Mouse (Mus musculus) embryonic facial prominence, embryonic 11.5 days (tissue): ENCODE measurements around the gene Slc5a4a. TPM values are rescaled to one million over a fixed set of nuclear protein-coding genes. Genes with fewer than 3 reads are reported as not detected.

ENCODE experiments used
- ATAC-seq: fragments of 200-750 bp; cut with Nextera tagmentation; replicated peaks from 2 replicates; pipeline ENCODE4 v1.8.0; 2017; ENCODE audit warnings: low read depth; ENCODE audit not compliant: insufficient number of reproducible peaks, low FRiP score, low TSS enrichment
- DNase-seq: peaks from one replicate; pipeline ENCODE4 v3.0.0-alpha.2; 2015; ENCODE audit warnings: low spot score
- H3K27ac ChIP-seq: fragments of 300-500 bp; sonication (generic); replicated peaks from 2 replicates; pipeline ENCODE4 v1.5.1; 2014; ENCODE audit warnings: mild to moderate bottlenecking, low read depth, low read length, control low read depth
- H3K27me3 ChIP-seq: fragments of 300-500 bp; sonication (generic); 2 replicates; pipeline ENCODE4 v1.6.1; 2014; ENCODE audit warnings: mild to moderate bottlenecking, low read length, moderate library complexity, mixed read lengths; ENCODE audit not compliant: control insufficient read depth, insufficient read depth
- H3K36me3 ChIP-seq: fragments of 300-500 bp; sonication (generic); replicated peaks from 2 replicates; pipeline ENCODE4 v1.6.1; 2014; ENCODE audit warnings: low read depth, mild to moderate bottlenecking, low read length, moderate library complexity, mixed read lengths; ENCODE audit not compliant: control insufficient read depth, insufficient read depth
- H3K4me1 ChIP-seq: fragments of 300-500 bp; sonication (generic); 2 replicates; pipeline ENCODE4 v1.6.1; 2014; ENCODE audit warnings: low read length, mixed read lengths; ENCODE audit not compliant: control insufficient read depth, insufficient read depth
- H3K4me2 ChIP-seq: fragments of 300-500 bp; sonication (generic); 2 replicates; pipeline ENCODE4 v1.6.1; 2014; ENCODE audit warnings: low read depth, mild to moderate bottlenecking, control low read depth, low read length, moderate library complexity
- H3K4me3 ChIP-seq: fragments of 300-500 bp; sonication (generic); 2 replicates; pipeline ENCODE4 v1.5.1; 2014; ENCODE audit warnings: low read depth, low read length, control low read depth
- H3K9ac ChIP-seq: fragments of 300-500 bp; sonication (generic); replicated peaks from 2 replicates; pipeline ENCODE4 v1.6.1; 2014; ENCODE audit warnings: mild to moderate bottlenecking, control low read depth, low read length
- H3K9me3 ChIP-seq: fragments of 300-500 bp; sonication (generic); replicated peaks from 2 replicates; pipeline ENCODE4 v1.6.1; 2016; ENCODE audit warnings: mild to moderate bottlenecking, low read length, inconsistent platforms, mixed read lengths; ENCODE audit not compliant: control insufficient read depth
- WGBS: fragments of 180-500 bp; shearing (Covaris S2); extraction: QIAGEN DNeasy Blood & Tissue Kit; methylation state at CpG from one replicate; pipeline ENCODE4 v1.1.7; 2014; 5-methylcytosine and 5-hydroxymethylcytosine counted together
- polyA plus RNA-seq: library from polyadenylated mRNA; unstranded; fragments of >200 nt; fragmentation: Nextera tagmentation; extraction: Ambion mirVana; gene quantifications from 2 replicates; pipeline ENCODE4 v1.2.1, GENCODE M21; 2014

The Slc5a4a gene
- not detected in 2 replicates for polyA plus RNA-seq

DNA sequence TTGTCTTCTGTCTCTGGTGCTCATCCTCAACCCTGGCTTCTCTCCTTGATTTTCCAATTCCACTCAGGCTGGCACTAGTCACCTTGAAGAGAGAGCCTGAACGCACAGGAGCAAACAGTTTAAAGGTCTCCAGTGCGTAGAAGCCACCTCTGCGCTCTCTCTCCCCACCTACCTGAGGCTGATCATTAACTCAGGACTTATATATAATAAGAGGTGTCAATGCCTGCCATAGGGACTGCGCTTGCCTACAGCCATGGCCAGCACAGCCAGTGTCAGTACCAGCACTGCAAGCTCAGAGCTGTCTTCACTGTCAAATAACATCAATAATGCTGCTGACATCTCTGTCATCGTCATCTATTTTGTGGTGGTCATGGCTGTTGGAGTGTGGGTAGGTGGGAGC lies at the start of gene Slc5a4a:
TSS of gene Slc5a4a (plus strand) at position 174 of the 400 bp plus-strand sequence.
- H3K27ac ChIP-seq: no peak within 1 kb of the TSS
- H3K9ac ChIP-seq: no peak within 1 kb of the TSS
- no peaks in the 10 kb centered on the region for H3K27me3 ChIP-seq
- ATAC-seq (no peak), DNase-seq (no peak)
- H3K36me3 ChIP-seq: no peaks in the 10 kb centered on the region
- no peaks in the 10 kb centered on the region for H3K9me3 ChIP-seq
- WGBS: 94% methylated on average over 5 of the region's 5 CpGs
- no peaks in the 10 kb centered on the region for H3K4me1 ChIP-seq
- no peak within 1 kb of the TSS for H3K4me2 ChIP-seq
- H3K4me3 ChIP-seq: no peak within 1 kb of the TSS

DNA sequence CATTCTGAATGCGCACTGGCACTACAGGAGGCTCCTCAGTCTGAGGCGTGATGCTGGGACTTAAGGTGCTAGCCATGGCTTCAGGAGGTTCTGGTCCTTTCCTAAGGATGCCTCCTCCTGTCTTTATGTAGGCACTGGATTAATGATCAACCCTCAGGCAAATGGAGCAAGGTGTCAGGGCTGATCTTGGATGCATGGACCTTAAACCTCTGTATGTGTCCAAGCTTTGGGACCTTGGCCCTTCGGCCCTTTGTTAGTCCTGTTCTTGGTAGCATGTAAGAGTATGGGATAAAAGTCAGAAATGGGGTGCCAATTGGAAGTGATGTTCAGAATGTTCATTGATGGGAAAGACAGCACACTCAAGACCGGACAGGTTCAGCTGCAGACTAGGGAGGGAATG lies 36.4 kb upstream of the Slc5a4a start, which contains the start of gene Slc5a4b:
TSS of gene Slc5a4b (minus strand) at position 101 of the 400 bp plus-strand sequence.
- WGBS: 89% methylated on average over 4 of the region's 4 CpGs

DNA sequence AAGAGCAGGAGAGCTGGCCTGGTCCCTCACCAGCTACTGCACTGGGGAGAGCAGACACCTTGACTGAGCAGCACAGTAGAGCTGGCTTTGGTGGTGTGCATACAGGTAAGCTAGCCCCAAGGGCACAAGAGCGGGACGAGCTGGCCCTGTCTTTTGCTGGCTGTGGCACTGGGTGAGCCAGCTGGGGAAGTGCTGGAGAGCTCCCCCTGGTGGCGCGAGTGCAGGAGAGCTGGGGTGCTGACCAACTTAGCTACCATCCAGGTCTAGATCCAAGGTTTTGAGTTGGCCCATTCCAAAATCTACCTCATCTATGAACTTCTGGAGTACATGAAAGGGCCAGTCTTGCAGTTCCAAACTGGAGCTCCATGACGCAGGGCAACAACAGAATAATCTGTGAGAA lies 29.3 kb upstream of the Slc5a4a start:
- no peaks in the 10 kb centered on the region for H3K9me3 ChIP-seq
- ATAC-seq (no peak), DNase-seq (peak; percentile 56)
- H3K4me3 ChIP-seq: no peak overlapping the region
- WGBS: 31% methylated on average over 5 of the region's 5 CpGs
- H3K36me3 ChIP-seq: no peaks in the 10 kb centered on the region
- no peaks in the 10 kb centered on the region for H3K4me1 ChIP-seq
- no peak overlapping the region for H3K4me2 ChIP-seq
- no peak overlapping the region for H3K27ac ChIP-seq
- no peak overlapping the region for H3K9ac ChIP-seq
- H3K27me3 ChIP-seq: no peaks in the 10 kb centered on the region

More for the DNA sequence above, 36.4 kb upstream of the Slc5a4a start, which contains the start of gene Slc5a4b:
- no peaks in the 10 kb centered on the region for H3K4me1 ChIP-seq
- DNase-seq (no peak), ATAC-seq (no peak)
- no peak within 1 kb of the TSS for H3K4me3 ChIP-seq
- H3K36me3 ChIP-seq: no peaks in the 10 kb centered on the region
- H3K9me3 ChIP-seq: no peaks in the 10 kb centered on the region
- no peak within 1 kb of the TSS for H3K9ac ChIP-seq
- no peak within 1 kb of the TSS for H3K27ac ChIP-seq
- no peak within 1 kb of the TSS for H3K4me2 ChIP-seq
- H3K27me3 ChIP-seq: no peaks in the 10 kb centered on the region

DNA sequence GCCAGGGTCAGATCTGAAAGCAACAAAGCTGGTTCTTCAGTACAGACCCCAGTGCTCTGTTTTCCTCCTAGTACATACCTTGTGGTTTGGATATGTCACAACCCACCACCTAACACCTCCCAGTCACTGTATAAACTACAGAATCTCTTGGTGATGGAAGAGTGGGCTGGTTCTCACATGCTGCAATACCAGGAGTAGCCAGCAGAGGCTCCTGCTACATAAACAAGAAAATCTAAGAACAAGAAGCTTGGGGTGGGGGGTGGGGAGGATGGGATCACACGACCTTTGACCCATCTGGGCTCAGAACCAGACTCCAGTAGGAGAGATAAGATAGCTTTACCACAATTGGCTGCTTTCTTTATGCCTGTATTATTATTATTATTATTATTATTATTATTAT lies 28.5 kb upstream of the Slc5a4a start:
- no peaks in the 10 kb centered on the region for H3K36me3 ChIP-seq

DNA sequence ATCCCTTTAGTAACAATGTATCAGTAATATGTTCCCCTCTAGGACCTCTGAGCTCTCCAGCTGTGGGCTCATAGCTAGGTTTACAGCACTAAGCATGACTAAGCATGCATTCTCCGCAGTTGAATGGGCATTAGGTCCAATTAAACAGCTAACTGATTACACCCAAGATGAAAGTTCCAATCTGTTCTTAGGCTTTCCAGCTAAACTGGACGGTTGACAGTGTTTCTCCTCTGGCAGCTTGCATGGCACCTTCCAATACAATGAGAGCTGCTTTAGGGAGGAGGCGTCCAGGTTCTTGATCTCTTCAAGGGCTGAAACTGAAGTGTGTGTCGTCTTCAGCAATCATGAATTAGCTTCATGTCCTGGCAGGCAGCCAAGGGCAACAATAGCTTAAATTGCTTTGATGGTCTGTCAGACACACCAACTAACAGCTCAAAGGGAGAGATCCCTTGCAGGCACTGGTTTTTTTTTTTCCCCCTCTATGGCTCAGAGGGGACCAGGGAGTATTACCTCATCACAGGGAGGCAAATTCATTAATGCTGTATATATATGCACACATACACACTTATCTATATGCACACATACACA lies 27.0 kb upstream of the Slc5a4a start:
- Histone ChIP-seq H3K4me3 (no peak overlapping the region), H3K4me1 (no peaks in the 10 kb centered on the region), H3K9me3 (no peaks in the 10 kb centered on the region), H3K27me3 (no peaks in the 10 kb centered on the region), H3K9ac (no peak overlapping the region), H3K4me2 (no peak overlapping the region), H3K36me3 (no peaks in the 10 kb centered on the region), H3K27ac (no peak overlapping the region)
- peak; percentile 24 for DNase-seq
- ATAC-seq: no peak
- WGBS: 51% methylated on average over 4 of the region's 4 CpGs

More for the DNA sequence above, 28.5 kb upstream of the Slc5a4a start:
- H3K27ac ChIP-seq: no peak overlapping the region
- DNase-seq (peak; percentile 29), ATAC-seq (no peak)
- no peak overlapping the region for H3K4me3 ChIP-seq
- H3K4me2 ChIP-seq: no peak overlapping the region
- no peaks in the 10 kb centered on the region for H3K9me3 ChIP-seq
- no peaks in the 10 kb centered on the region for H3K27me3 ChIP-seq
- WGBS: 7% methylated on average over 1 of the region's 1 CpGs
- H3K4me1 ChIP-seq: no peaks in the 10 kb centered on the region
- no peak overlapping the region for H3K9ac ChIP-seq

DNA sequence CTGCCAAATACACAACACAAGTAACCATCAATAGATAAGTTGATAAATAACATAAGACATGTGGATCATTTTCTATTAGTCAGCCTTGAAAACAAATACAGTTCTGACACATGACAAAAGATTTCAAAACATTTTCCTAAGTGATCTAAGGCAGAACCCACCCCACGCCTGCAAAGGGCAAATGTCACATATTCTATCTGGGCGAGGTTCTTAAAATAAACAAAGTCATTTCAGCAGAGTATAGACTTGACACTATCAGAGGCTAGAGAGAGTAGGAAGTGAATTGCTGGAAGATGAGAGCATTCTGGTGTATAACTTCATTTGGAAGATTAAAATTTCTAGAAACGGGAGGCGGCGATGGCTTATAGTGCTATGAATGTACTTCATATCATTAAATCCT lies 25.8 kb upstream of the Slc5a4a start:
- Histone ChIP-seq H3K27ac (no peak overlapping the region), H3K9me3 (no peaks in the 10 kb centered on the region), H3K27me3 (no peaks in the 10 kb centered on the region), H3K9ac (no peak overlapping the region), H3K4me3 (no peak overlapping the region), H3K4me2 (no peak overlapping the region), H3K4me1 (no peaks in the 10 kb centered on the region), H3K36me3 (no peaks in the 10 kb centered on the region)
- no peak for DNase-seq
- ATAC-seq: no peak
- 76% methylated on average over 5 of the region's 5 CpGs for WGBS

DNA sequence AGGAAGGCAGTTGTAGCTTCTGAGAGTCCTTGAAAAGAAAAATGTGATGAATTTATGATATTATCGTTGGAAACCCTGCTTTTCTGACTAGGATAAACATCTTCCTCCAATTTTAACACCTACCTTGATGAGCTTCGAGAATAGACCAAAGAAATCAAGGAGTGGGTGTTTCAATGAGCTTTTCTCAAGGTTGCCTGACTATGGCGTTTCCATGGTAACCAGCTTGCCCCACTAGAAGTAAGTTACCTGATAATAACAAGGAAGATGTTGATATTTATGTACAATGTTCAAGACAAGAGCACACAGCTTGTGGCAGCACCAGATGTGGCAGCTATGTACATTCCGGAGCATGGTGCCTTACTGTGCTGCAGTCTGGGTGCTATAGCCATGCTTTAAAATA lies 14.7 kb upstream of the Slc5a4a start:
- H3K9ac ChIP-seq: no peak overlapping the region
- no peak overlapping the region for H3K4me2 ChIP-seq
- WGBS: 75% methylated on average over 4 of the region's 4 CpGs
- H3K9me3 ChIP-seq: no peaks in the 10 kb centered on the region
- ATAC-seq (no peak), DNase-seq (no peak)
- H3K27me3 ChIP-seq: no peaks in the 10 kb centered on the region
- H3K36me3 ChIP-seq: no peaks in the 10 kb centered on the region
- no peak overlapping the region for H3K27ac ChIP-seq
- no peak overlapping the region for H3K4me3 ChIP-seq
- H3K4me1 ChIP-seq: no peaks in the 10 kb centered on the region

DNA sequence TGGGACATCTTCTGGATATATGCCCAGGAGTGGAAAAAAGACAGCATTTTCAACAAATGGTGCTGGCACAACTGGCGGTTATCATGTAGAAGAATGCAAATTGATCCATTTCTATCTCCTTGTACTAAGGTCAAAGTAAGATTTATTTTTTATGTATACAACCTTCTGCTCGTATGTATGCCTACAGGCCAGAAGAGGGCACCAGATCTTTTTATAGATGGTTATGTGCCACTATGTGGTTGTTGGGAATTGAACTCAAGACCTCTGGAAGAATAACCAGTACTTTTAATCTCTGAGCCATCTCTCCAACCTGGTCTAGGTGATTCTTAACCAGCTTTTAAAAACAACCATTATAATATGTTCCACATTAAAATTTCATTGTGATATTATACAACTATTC lies 10.9 kb upstream of the Slc5a4a start:
- 74% methylated on average over 2 of the region's 2 CpGs for WGBS
- Histone ChIP-seq H3K27ac (no peak overlapping the region), H3K4me1 (no peaks in the 10 kb centered on the region)

More for the DNA sequence above, 10.9 kb upstream of the Slc5a4a start:
- ATAC-seq: no peak
- Histone ChIP-seq H3K9ac (no peak overlapping the region), H3K4me3 (no peak overlapping the region), H3K36me3 (no peaks in the 10 kb centered on the region), H3K9me3 (no peaks in the 10 kb centered on the region), H3K4me2 (no peak overlapping the region), H3K27me3 (no peaks in the 10 kb centered on the region)
- no peak for DNase-seq
